Mouse (Mus musculus) heart, embryonic 15.5 days (tissue): ENCODE measurements at regions not wholly inside any gene's neighbourhood (a gene's known extent, or its start where the extent isn't known, plus 50 kb on each side); places are given as distances from the start of the nearest gene placed in this dataset.

Experiments used
- ATAC-seq: fragments of 200-750 bp; cut with Nextera tagmentation; replicated peaks from 2 replicates; pipeline ENCODE4 v1.8.0; 2017; ENCODE audit warnings: low read depth, moderate TSS enrichment; ENCODE audit not compliant: insufficient number of reproducible peaks, insufficient read depth, low FRiP score
- H3K27ac ChIP-seq: fragments of 300-500 bp; sonication (generic); 2 replicates; pipeline ENCODE4 v1.5.1; 2015; ENCODE audit warnings: mild to moderate bottlenecking, inconsistent platforms
- H3K27me3 ChIP-seq: fragments of 300-500 bp; sonication (generic); 2 replicates; pipeline ENCODE4 v1.6.1; 2015; ENCODE audit warnings: inconsistent platforms
- H3K36me3 ChIP-seq: fragments of 300-500 bp; sonication (generic); 2 replicates; pipeline ENCODE4 v1.6.1; 2015; ENCODE audit warnings: mild to moderate bottlenecking, inconsistent platforms
- H3K4me1 ChIP-seq: fragments of 300-500 bp; sonication (generic); replicated peaks from 2 replicates; pipeline ENCODE4 v1.6.1; 2015; ENCODE audit warnings: inconsistent platforms
- H3K4me2 ChIP-seq: fragments of 300-500 bp; sonication (generic); 2 replicates; pipeline ENCODE4 v1.6.1; 2015; ENCODE audit warnings: inconsistent platforms, mild to moderate bottlenecking, moderate library complexity
- H3K4me3 ChIP-seq: fragments of 300-500 bp; sonication (generic); 2 replicates; pipeline ENCODE4 v1.5.1; 2015; ENCODE audit warnings: mild to moderate bottlenecking, inconsistent platforms
- H3K9ac ChIP-seq: fragments of 300-500 bp; sonication (generic); 2 replicates; pipeline ENCODE4 v1.6.1; 2015; ENCODE audit warnings: mild to moderate bottlenecking, inconsistent platforms
- H3K9me3 ChIP-seq: fragments of 300-500 bp; sonication (generic); replicated peaks from 2 replicates; pipeline ENCODE4 v1.6.1; 2016; ENCODE audit warnings: inconsistent platforms
- WGBS: fragments of 180-500 bp; shearing (Covaris S2); methylation state at CpG from one replicate; pipeline ENCODE4 v1.1.7; 2015; ENCODE audit warnings: mixed read lengths; 5-methylcytosine and 5-hydroxymethylcytosine counted together

DNA sequence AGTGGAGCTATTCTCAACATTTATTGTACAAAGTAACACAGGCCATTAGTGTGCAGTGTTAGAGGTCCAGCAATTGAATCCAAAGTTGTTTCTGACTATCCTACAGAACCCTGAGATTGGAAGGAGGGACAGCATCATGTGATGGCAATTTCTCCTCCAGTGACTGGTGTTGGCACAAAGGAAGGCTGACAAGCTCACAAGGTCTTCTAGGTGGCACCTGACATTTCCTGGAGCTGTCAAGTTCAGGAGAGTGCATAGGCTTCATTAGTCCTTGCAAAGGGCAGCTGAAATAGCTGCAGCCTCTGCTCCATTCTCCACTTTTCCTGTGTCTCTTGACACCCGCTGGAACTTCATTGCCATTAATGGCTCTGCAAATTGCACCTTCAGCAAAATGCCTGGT, 80.6 kb upstream of the B3gat1 start:
- no peaks in the 10 kb centered on the region for H3K36me3 ChIP-seq
- H3K27me3 ChIP-seq = no peaks in the 10 kb centered on the region
- no peak overlapping the region for H3K9ac ChIP-seq
- 77% methylated on average over 1 of the region's 1 CpGs for WGBS
- H3K4me1 ChIP-seq = no peaks in the 10 kb centered on the region
- H3K4me2 ChIP-seq = no peak overlapping the region
- no peak for ATAC-seq
- no peak overlapping the region for H3K4me3 ChIP-seq
- no peak overlapping the region for H3K27ac ChIP-seq
- no peaks in the 10 kb centered on the region for H3K9me3 ChIP-seq

- 54% methylated on average over 2 of the region's 2 CpGs for WGBS
- Histone ChIP-seq H3K9me3 (no peaks in the 10 kb centered on the region), H3K27me3 (no peaks in the 10 kb centered on the region), H3K36me3 (no peaks in the 10 kb centered on the region), H3K4me1 (no peaks in the 10 kb centered on the region), H3K27ac (no peak overlapping the region), H3K4me2 (no peak overlapping the region), H3K9ac (no peak overlapping the region), H3K4me3 (no peak overlapping the region)
- ATAC-seq = no peak
Measured at GRCm38 (mm10) chr9:26659366-26659765, 74.2 kb upstream of the B3gat1 start.

DNA sequence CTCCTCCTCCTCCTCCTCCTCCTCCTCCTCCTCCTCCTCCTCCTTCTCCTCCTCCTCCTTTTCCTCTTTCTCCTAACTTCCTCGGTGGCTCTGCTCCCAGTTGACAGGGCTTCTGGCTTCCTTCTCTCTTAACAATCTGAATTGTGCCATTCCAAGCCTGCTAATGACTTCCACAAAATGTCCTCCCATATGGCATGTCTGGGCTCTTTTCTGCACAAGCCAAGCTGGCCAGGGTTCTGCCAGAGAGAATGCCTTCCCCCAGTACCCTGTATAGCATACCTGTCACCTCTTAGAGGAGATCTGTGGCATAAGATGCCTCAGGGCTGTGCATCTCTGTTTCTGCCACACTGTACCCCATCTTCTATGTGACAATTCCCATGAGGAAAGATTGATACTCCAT, 70.0 kb upstream of the B3gat1 start:
- no CpG with 5 or more reads among the region's 1 CpGs for WGBS
- H3K9ac ChIP-seq = no peak overlapping the region
- no peak overlapping the region for H3K27ac ChIP-seq
- H3K4me1 ChIP-seq = no peaks in the 10 kb centered on the region
- H3K9me3 ChIP-seq = no peaks in the 10 kb centered on the region
- no peaks in the 10 kb centered on the region for H3K36me3 ChIP-seq
- H3K27me3 ChIP-seq = no peaks in the 10 kb centered on the region
- no peak for ATAC-seq
- no peak overlapping the region for H3K4me2 ChIP-seq
- no peak overlapping the region for H3K4me3 ChIP-seq

DNA sequence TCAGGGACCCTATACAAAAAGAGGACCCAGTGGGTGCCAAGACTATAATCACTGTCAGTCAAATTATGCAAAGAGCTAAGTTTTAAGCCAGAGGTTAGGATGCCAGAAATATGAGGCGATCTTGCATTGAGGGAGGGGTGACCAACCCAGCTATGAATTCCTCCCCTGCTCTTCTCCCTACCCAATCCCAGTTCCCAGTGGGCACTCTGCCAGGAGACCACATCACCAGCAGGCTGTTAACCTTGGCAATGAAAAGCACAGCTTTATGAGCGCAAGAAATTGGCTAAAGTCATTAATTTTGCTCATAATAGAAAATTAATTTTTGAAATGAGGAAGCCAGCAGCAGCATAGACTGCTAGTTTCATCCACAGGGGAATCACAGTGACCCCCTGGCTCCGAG, 65.7 kb upstream of the B3gat1 start:
- no peak overlapping the region for H3K27ac ChIP-seq
- no peak overlapping the region for H3K9ac ChIP-seq
- no peak overlapping the region for H3K4me3 ChIP-seq
- H3K36me3 ChIP-seq = no peaks in the 10 kb centered on the region
- ATAC-seq = no peak
- H3K4me2 ChIP-seq = no peak overlapping the region
- no peaks in the 10 kb centered on the region for H3K27me3 ChIP-seq
- 62% methylated on average over 3 of the region's 3 CpGs for WGBS
- no peaks in the 10 kb centered on the region for H3K9me3 ChIP-seq
- H3K4me1 ChIP-seq = no peaks in the 10 kb centered on the region

GRCm38 (mm10) chr9:26674059-26674757, 59.3 kb upstream of the B3gat1 start:
- H3K36me3 ChIP-seq = no peaks in the 10 kb centered on the region
- 79% methylated on average over 2 of the region's 2 CpGs for WGBS
- H3K27me3 ChIP-seq = no peaks in the 10 kb centered on the region
- ATAC-seq = no peak
- no peak overlapping the region for H3K9ac ChIP-seq
- no peaks in the 10 kb centered on the region for H3K9me3 ChIP-seq
- no peak overlapping the region for H3K27ac ChIP-seq
- H3K4me1 ChIP-seq = no peaks in the 10 kb centered on the region
- H3K4me2 ChIP-seq = no peak overlapping the region
- H3K4me3 ChIP-seq = no peak overlapping the region

GRCm38 (mm10) chr9:26678288-26678687, 55.2 kb upstream of the B3gat1 start:
- no peak overlapping the region for H3K27ac ChIP-seq
- no peak for ATAC-seq
- WGBS = 23% methylated on average over 6 of the region's 6 CpGs

GRCm38 (mm10) chr9:26681516-26681915, 52.0 kb upstream of the B3gat1 start:
- Histone ChIP-seq H3K36me3 (no peaks in the 10 kb centered on the region), H3K4me3 (no peak overlapping the region), H3K9me3 (no peaks in the 10 kb centered on the region), H3K4me2 (no peak overlapping the region), H3K27me3 (no peaks in the 10 kb centered on the region), H3K27ac (no peak overlapping the region), H3K9ac (no peak overlapping the region), H3K4me1 (no peaks in the 10 kb centered on the region)
- ATAC-seq = no peak
- 66% methylated on average over 1 of the region's 1 CpGs for WGBS

More at GRCm38 (mm10) chr9:26678288-26678687, 55.2 kb upstream of the B3gat1 start:
- Histone ChIP-seq H3K9ac (no peak overlapping the region), H3K4me1 (no peaks in the 10 kb centered on the region), H3K4me2 (no peak overlapping the region), H3K36me3 (no peaks in the 10 kb centered on the region), H3K9me3 (no peaks in the 10 kb centered on the region), H3K4me3 (no peak overlapping the region), H3K27me3 (no peaks in the 10 kb centered on the region)
